Mouse (Mus musculus): Measurements from ENCODE around the gene Ddx42. TPM values are rescaled to one million over a fixed set of nuclear protein-coding genes. Genes with fewer than 3 reads are reported as not detected.

The Ddx42 gene
- polyA plus RNA-seq, 1 experiment = 22.2 TPM

GRCm38 (mm10) chr11:106271131-106271793 is 54.5 kb downstream of the Ddx42 start:
- peak overlapping the region; percentile 91 for H3K27ac ChIP-seq (replicated peaks; ENCODE audit: low read depth, low read length)
- peak overlapping the region; percentile 93 for H3K4me3 ChIP-seq (ENCODE audit: insufficient read depth, low read depth, low read length)
- peaks cover 29% of the 10 kb centered on the region for H3K4me1 ChIP-seq (ENCODE audit: control insufficient read depth, insufficient read depth, insufficient read length, low read length)

DNA sequence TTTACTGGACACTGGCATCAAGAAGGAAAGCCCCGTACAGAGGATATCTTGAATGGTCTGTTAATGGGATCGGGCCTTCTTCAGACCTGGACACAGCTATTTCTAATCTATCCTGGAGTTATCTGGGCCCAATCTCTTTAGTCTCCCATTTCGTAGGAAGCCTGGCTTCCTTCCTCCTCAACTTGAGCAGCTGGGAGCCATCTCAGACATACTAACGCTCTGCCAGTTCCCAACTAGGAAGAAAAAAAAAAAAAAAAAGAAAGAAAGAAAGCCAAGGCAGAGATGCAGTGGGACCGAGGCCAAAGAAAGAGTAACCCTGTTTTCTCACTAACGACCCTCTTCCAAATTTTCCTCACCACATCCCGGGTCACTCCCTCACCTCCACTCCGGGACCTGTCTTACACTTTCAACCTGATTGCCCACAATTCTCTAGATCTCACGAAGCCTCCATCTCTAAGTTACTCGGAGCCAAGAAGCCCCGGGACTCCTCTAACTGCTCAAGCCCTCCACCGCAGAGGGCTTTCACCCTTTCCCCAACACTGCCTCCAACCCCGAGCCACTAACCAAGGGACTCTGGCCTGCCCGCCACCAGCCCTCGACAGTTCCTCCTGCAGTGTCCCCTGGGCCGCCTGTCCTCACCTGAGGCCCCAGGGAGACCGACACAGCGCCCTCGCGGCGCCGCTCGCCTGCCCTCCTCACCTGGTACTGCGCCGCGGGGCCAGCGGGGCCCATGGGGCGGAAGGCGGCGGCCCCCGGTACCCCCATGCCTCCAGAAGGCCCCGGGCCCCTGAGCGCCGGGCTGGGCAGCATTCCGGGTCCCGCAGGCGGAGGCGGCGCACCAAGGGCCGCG is 55.3 kb downstream of the Ddx42 start:
- Histone ChIP-seq H3K4me3 (ENCODE audit: insufficient read depth, low read depth, low read length) (peak overlapping the region; percentile 93), H3K4me1 (ENCODE audit: control insufficient read depth, insufficient read depth, insufficient read length, low read length) (peaks cover 29% of the 10 kb centered on the region), H3K27ac (replicated peaks; ENCODE audit: low read depth, low read length) (peak overlapping the region; percentile 91)

DNA sequence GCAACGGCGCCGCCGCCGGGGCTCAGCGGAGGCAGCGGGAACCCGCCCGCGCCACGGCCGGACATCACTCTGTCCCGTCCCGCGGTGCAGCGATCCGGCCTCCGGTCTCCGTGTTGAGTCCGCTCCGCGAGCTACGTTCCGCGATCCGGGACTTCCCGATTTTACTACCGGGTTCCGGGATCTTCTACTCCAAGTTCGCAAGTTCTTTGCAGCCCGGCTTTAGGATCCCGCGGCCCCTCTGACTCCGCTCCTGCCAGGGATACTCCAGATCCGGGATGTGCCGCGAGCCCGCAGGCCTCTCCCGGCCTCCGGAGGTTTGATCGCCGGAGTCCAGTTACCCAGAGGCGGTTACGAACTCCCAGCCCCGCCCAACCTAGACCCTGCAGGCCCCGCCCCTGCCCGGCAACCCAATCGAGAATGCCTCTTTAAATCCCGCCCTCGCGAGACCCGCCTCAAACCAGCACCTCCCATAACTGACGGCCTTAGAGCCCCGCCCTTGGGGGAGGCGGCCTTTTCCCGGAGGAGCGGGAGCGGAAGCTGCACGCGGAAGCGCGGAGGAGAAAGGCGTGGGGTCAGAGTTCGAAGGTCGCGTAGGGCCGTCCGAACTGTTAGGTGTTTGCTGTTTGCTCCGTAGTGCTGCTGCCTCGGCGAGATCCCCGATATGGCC is 56.1 kb downstream of the Ddx42 start, which contains the start of gene Smarcd2:
Gene Smarcd2, minus strand, starts transcription at position 329 of the 667 bp plus-strand sequence.
- Histone ChIP-seq H3K4me3 (ENCODE audit: insufficient read depth, low read depth, low read length) (peak within 1 kb of the TSS; percentile 93), H3K27ac (replicated peaks; ENCODE audit: low read depth, low read length) (peak within 1 kb of the TSS; percentile 91), H3K4me1 (ENCODE audit: control insufficient read depth, insufficient read depth, insufficient read length, low read length) (peaks cover 22% of the 10 kb centered on the region)

DNA sequence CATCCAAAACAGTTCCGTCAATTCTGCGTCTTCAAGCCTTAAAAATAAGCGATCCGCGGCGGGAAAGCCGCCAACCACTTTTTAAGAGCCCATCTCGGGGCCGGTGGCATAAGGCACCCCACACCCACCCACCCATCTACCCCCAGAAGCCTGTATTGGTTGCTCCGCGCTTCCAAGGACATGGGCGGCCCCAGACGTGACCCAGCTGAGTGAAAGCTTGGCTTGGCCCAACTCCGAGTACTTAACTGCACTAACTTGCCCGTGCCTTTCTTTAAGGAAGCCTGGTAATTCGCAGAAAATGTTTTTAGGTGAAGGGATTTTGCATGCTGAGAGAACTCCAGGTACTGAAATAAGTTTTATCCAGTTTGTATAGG is 56.6 kb downstream of the Ddx42 start:
- peak overlapping the region; percentile 65 for H3K4me3 ChIP-seq (ENCODE audit: insufficient read depth, low read depth, low read length)
- H3K4me1 ChIP-seq (ENCODE audit: control insufficient read depth, insufficient read depth, insufficient read length, low read length) = peaks cover 21% of the 10 kb centered on the region
- H3K27ac ChIP-seq (replicated peaks; ENCODE audit: low read depth, low read length) = peak overlapping the region; percentile 80

DNA sequence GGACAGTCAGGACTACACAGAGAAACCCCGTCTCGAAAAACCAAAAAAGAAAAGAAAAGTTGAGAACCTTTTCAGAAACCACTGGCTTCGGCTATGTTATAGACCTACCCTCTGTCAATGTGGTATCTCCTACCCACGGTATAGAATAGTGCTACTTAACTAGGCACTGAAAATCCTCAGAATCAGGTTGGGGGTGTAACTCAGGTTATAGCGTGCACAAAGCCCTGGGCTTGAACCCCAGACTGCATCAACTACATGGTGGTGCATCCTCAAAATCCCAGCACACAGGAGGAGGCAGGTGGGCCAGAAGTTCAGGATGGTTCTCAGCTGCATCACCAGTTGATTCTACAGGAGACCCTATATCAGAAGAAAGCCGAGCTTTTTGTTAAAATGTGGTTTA is 57.1 kb downstream of the Ddx42 start:
- no peak overlapping the region for H3K27ac ChIP-seq (replicated peaks; ENCODE audit: low read depth, low read length)
- H3K4me3 ChIP-seq (ENCODE audit: insufficient read depth, low read depth, low read length) = peak overlapping the region; percentile 65; the same call in 1 of the 2 replicates
- H3K4me1 ChIP-seq (ENCODE audit: control insufficient read depth, insufficient read depth, insufficient read length, low read length) = peaks cover 20% of the 10 kb centered on the region

GRCm38 (mm10) chr11:106274374-106274773 is 57.6 kb downstream of the Ddx42 start:
- Histone ChIP-seq H3K27ac (replicated peaks; ENCODE audit: low read depth, low read length) (no peak overlapping the region), H3K4me1 (ENCODE audit: control insufficient read depth, insufficient read depth, insufficient read length, low read length) (peaks cover 15% of the 10 kb centered on the region)

GRCm38 (mm10) chr11:106274971-106275411 is 58.3 kb downstream of the Ddx42 start:
- Histone ChIP-seq H3K27ac (replicated peaks; ENCODE audit: low read depth, low read length) (no peak overlapping the region), H3K4me3 (ENCODE audit: insufficient read depth, low read depth, low read length) (no peak overlapping the region), H3K4me1 (ENCODE audit: control insufficient read depth, insufficient read depth, insufficient read length, low read length) (peaks cover 12% of the 10 kb centered on the region)

More at GRCm38 (mm10) chr11:106274374-106274773, 57.6 kb downstream of the Ddx42 start:
- H3K4me3 ChIP-seq (ENCODE audit: insufficient read depth, low read depth, low read length) = no peak overlapping the region

GRCm38 (mm10) chr11:106276454-106276853 is 59.7 kb downstream of the Ddx42 start, which contains the start of gene Tcam1:
Tcam1 (plus strand) TSS chr11:106276672.
- no peak within 1 kb of the TSS; the same call in 1 of the 2 replicates for H3K4me3 ChIP-seq (ENCODE audit: insufficient read depth, low read depth, low read length)
- no peak within 1 kb of the TSS for H3K27ac ChIP-seq (replicated peaks; ENCODE audit: low read depth, low read length)

GRCm38 (mm10) chr11:106282452-106282851 is 65.7 kb downstream of the Ddx42 start:
- Histone ChIP-seq H3K4me3 (ENCODE audit: insufficient read depth, low read depth, low read length) (no peak overlapping the region), H3K4me1 (ENCODE audit: control insufficient read depth, insufficient read depth, insufficient read length, low read length) (no peaks in the 10 kb centered on the region), H3K27ac (replicated peaks; ENCODE audit: low read depth, low read length) (no peak overlapping the region)

More at GRCm38 (mm10) chr11:106276454-106276853, 59.7 kb downstream of the Ddx42 start, which contains the start of gene Tcam1:
- H3K4me1 ChIP-seq (ENCODE audit: control insufficient read depth, insufficient read depth, insufficient read length, low read length) = peaks cover 2% of the 10 kb centered on the region

DNA sequence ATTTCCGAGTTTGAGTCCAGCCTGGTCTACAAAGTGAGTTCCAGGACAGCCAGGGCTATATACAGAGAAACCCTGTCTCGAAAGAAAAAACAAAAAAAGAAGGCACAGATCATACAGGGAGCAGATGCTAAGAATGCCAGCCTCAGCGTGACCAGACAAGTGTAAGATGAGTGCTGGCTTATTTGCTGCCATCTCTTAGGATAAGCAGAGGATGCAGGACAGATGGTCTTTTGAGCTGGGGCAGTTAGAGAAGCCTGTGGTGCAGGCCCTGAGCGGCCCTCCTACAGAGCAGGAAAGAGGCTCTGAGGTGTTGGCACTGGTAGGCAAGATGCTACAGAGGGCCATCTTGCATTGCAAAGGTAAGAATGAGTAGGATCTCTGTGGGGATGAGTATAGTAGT is 66.6 kb downstream of the Ddx42 start:
- H3K4me3 ChIP-seq (ENCODE audit: insufficient read depth, low read depth, low read length) = no peak overlapping the region
- no peak overlapping the region for H3K27ac ChIP-seq (replicated peaks; ENCODE audit: low read depth, low read length)
- H3K4me1 ChIP-seq (ENCODE audit: control insufficient read depth, insufficient read depth, insufficient read length, low read length) = no peaks in the 10 kb centered on the region

DNA sequence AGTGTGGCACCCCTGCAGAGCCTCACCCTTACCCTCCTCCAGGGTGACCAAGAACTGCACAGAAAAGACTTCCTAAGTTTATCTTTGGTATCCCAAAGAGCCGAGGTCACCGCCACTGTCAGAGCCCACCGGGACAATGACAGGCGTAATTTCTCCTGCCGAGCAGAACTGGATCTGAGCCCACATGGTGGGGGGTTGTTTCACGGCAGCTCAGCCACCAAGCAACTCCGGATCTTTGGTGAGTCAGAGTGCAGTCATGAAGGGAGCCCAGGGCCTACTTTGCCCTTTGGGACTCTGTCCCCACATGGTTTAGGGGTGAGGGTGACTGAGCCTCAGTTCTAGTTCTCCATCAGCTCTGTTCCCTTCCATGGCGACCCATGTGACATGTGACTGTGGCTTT is 67.4 kb downstream of the Ddx42 start:
- Histone ChIP-seq H3K4me3 (ENCODE audit: insufficient read depth, low read depth, low read length) (no peak overlapping the region), H3K27ac (replicated peaks; ENCODE audit: low read depth, low read length) (no peak overlapping the region), H3K4me1 (ENCODE audit: control insufficient read depth, insufficient read depth, insufficient read length, low read length) (no peaks in the 10 kb centered on the region)

- H3K4me1 ChIP-seq (ENCODE audit: control insufficient read depth, insufficient read depth, insufficient read length, low read length) = no peaks in the 10 kb centered on the region
- H3K27ac ChIP-seq (replicated peaks; ENCODE audit: low read depth, low read length) = no peak overlapping the region
- H3K4me3 ChIP-seq (ENCODE audit: insufficient read depth, low read depth, low read length) = no peak overlapping the region
Observed at GRCm38 (mm10) chr11:106286206-106286605, 69.5 kb downstream of the Ddx42 start.

DNA sequence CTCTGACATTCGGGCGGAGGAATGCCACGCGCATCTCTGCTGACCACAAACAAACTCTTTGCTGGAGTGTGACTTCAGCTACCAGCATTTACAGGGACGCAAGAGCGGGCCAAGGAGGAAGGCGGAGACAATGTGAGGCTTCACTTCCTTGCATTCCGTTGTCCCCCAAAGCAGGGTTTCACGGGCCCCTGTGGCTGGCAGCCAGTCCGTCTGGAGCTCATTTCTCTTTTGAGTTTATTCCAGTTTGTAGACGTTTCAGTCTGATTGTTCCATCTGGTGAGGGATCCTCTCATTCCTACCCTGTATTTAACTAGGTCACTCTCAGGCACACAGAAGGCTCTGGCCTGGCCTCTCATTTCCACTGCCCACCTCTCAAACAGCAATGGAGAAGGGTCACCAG is 70.3 kb downstream of the Ddx42 start:
- Histone ChIP-seq H3K4me1 (ENCODE audit: control insufficient read depth, insufficient read depth, insufficient read length, low read length) (no peaks in the 10 kb centered on the region), H3K4me3 (ENCODE audit: insufficient read depth, low read depth, low read length) (no peak overlapping the region), H3K27ac (replicated peaks; ENCODE audit: low read depth, low read length) (no peak overlapping the region)

DNA sequence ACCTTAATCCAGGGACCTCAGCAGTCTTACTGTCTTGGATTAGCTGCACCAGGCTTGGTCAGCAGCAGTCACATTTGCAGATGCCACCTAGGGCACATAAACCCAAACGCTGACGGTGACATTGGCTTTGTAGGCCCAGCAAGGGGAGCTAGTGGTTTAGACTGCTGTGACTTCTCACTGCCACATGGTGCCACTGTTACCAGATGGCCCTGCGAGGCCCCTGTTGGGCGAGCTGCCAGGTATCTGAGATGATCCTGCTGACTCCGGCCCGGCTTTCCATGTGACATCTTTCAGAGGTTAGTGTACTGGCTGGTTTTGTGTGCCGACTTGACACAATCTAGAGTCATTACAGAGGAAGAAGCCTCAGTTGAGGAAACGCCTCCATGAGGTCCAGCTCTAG is 72.6 kb downstream of the Ddx42 start:
- H3K4me3 ChIP-seq (ENCODE audit: insufficient read depth, low read depth, low read length) = no peak overlapping the region
- H3K4me1 ChIP-seq (ENCODE audit: control insufficient read depth, insufficient read depth, insufficient read length, low read length) = no peaks in the 10 kb centered on the region
- no peak overlapping the region for H3K27ac ChIP-seq (replicated peaks; ENCODE audit: low read depth, low read length)

DNA sequence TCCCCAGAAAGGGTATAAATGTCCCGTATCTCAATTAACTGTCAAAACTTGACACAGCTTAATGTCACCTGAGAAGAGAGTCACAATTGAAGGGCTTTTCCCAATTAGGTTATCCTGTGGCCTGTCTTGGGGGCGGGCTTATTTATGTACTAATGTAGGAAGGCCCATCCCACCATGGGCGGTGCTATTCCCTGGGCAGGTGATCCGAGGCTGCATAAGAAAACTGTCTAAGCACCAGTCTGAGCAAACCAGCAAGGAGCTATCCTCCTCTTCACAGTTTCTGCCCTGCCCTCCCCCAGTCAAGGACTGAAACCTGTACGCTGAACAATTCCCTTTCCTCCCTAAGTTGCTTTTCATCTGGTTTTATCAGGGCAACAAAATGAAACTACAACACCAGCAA is 73.7 kb downstream of the Ddx42 start:
- Histone ChIP-seq H3K4me3 (ENCODE audit: insufficient read depth, low read depth, low read length) (no peak overlapping the region), H3K4me1 (ENCODE audit: control insufficient read depth, insufficient read depth, insufficient read length, low read length) (no peaks in the 10 kb centered on the region), H3K27ac (replicated peaks; ENCODE audit: low read depth, low read length) (no peak overlapping the region)

Measured in brown adipose tissue, adult 24 weeks (tissue).